Mouse (Mus musculus) liver, adult 2 months (tissue): Measurements from ENCODE around the gene Ggt5.

Experiments
- CTCF ChIP-seq: fragments of 200-500 bp; IDR thresholded peaks from 2 replicates; pipeline ENCODE4 v1.5.1; 2011; ENCODE audit warnings: low read depth, low read length, control low read depth
- POLR2A ChIP-seq: fragments of 200-500 bp; IDR thresholded peaks from 2 replicates; pipeline ENCODE4 v1.6.1; 2011; ENCODE audit warnings: low read length, control low read depth; ENCODE audit not compliant: insufficient read depth; ENCODE audit errors: extremely low read depth

DNA sequence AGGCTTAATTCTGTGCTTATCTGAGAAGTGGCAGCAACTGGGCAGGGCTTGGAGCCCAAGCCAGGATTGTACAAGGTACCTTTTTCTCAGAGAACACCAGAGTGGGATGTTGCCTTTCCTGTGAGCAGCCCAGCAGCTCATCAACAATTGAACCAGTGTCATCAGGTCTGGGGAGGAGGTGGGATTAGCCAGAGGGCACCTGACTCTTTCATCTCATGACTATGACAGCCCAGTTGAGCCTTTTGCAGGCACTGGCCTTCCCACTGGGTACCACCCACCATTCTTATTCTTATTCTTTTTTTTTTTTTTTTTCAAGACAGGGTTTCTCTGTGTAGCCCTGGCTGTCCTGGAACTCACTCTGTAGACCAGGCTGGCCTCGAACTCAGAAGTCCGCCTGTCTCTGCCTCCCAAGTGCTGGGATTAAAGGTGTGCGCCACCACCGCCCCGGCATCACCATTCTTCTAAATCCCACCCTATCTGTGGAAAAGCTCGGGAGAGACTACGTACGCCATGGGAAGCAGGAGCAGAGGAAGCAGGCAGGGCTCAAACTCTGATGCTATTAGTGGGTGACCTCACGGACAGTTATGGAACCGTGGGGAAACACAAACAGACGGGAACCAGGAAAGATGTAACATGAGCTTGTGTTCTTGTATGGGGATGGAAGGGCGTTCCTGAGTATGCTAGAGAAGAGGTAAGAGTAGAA lies 47.1 kb downstream of the Ggt5 start:
- no peak for TF ChIP-seq CTCF
- TF ChIP-seq POLR2A = no peak
